Mouse (Mus musculus) ovary, postnatal 14 days (tissue): ENCODE results near the gene Psmg1.

Source experiments
- DNase-seq: peaks from one replicate; pipeline ENCODE4 v3.0.0; 2022; ENCODE audit warnings: low spot score

The Psmg1 gene

GRCm38 (mm10) chr16:95958080-95958479, 32.7 kb downstream of the Psmg1 start:
- no peak for DNase-seq

DNA sequence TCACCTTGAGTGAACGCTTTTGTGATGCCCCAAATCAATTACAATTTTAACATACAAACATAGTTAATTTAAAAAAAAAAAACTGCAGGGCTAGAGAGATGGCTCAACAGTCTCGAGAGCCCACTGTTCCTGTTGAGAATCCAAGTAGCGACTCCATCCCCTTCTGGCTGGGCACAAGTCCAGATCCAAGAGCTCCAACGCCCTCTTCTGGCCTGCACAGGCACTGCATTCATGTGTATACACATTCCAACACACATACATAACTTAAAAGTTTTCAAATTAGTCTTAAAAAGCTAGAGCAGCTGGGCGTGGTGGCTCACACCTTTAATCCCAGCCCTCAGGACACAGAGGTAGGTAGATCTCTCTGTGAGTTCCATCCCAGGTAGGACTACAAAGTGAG, 34.1 kb downstream of the Psmg1 start:
- no peak for DNase-seq

DNA sequence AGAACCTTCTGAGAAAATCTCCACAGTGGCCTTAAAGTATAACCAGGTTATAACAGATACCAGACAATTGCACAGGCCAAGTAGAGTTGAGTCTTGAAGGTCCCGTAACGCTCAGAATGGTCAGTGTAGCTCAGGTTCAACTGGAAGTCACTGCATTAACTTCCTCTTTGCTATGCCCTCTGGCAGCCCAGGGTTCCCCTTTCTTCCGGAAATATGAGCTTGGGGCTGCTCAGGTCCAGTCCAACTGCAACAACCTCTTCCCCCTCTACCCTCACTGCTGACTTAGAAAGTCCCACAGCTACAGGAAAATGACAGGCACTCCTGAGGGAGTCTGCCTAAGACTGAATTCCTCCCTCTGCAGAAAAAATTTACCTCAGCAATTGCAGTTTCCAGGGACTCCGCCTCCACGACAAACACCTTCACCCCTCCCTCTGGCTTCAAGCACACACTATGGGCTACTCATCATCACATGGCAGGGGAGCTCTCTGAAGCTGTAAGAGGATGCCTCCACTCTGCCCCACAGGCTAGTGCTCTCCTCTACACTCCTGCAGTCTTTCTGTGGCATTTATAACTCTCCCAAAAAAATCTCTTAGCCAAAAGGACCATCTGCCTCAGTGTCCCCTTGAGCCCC, 34.9 kb downstream of the Psmg1 start:
- no peak for DNase-seq

DNA sequence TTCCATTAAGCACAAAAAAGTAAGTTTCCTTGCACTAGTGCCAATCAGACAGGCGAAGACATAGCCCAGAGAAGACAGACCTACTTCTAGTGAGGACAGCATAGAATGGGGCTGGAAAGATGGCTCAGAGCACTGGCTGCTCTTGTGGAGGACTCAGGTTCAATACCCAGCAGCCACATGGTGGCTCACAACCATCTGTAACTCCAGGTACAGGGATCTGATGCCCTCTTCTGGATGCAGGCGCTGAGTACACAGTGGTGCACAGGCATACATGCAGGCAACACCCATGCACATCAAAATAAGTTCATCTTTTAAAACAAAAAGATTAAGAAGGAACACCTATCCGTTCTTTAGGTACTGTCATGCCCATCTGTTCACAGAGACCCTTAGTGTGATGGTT, 36.4 kb downstream of the Psmg1 start:
- DNase-seq, result no peak

- no peak for DNase-seq
Measured at GRCm38 (mm10) chr16:95953159-95953650, 37.6 kb downstream of the Psmg1 start.

- no peak for DNase-seq
Measured at GRCm38 (mm10) chr16:95951471-95951870, 39.3 kb downstream of the Psmg1 start.

DNA sequence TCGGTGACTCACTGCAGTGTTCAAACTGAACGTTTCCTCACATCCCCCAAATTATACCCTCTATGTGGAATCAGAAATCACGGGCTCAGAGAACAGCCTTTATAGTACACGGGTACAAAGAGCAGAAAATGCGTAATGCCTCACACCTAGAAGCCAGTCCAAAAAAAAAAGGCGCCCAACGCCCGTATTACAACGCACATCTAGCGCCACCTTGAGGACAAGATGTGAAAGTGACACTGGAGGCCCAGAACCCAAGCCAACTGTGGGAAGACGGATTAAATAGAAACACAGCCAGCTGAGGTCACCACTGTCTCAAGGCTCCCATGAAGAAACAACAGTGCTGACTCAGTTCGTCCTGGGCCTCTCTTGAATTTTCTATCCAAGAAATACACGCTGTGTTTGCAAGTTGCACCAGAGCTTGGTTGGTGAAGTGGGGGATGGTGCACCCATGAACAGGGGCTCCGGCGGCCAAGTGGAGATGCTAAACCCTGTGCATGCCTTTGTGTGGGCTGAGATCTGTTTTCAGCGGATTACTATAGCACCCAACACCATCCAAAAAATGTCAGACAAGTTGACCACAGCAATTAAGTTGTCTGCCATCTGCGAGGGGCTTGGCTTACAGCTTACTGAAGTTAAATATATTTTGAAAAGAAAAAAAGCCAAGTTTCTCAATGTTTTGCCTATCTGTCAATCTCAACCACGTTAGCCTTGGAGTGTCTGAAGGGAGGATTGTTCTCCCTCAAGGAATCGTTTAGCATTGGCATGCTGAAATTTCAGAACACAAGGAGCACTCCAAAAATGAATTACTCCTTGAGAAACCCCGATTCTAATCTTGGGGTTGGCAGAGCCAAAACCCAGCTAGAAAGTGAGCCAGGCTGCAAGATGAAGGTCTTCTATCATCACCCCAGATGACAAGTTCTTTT, 45.1 kb downstream of the Psmg1 start:
- DNase-seq, result peak; percentile 77

DNA sequence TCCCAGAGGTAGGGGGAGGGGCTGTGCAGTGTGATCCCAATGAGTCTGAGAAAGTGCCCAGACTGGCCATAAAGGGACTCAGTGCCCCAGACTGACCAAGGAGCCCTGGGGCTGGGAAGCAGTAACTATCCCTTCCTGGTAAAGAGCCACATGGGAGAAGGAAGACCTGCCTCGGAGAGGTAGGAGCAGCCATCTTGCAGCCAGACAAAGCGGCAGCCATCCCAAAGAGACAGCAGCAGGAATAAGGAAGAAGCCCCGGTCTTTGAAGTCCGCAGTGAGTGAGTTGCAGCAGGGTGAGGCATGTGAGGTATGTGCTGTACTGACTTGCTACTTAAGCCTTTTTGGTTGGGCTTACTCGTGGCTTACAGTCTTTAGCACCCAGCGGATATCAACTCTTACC, 47.6 kb downstream of the Psmg1 start:
- DNase-seq, result no peak

DNA sequence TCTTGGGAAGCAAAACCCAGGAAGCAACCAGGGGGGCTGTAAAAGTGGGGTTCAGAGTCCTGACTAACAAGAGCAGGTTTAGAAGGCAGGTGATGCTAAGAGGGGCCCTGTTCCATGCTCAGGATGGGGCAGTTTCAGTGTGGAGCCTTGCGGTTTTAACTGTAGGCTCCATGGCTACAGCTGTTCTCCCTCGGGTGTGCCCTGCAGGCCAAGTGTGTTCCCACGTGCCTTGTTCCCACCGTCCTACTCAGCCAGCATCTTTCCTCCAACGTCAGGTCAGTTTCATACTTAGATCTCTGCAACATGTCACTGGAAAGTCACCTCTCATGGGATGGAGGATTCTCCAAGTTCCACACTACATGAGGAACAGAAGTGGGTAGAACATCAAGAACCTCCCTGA, 49.2 kb downstream of the Psmg1 start:
- no peak for DNase-seq

DNA sequence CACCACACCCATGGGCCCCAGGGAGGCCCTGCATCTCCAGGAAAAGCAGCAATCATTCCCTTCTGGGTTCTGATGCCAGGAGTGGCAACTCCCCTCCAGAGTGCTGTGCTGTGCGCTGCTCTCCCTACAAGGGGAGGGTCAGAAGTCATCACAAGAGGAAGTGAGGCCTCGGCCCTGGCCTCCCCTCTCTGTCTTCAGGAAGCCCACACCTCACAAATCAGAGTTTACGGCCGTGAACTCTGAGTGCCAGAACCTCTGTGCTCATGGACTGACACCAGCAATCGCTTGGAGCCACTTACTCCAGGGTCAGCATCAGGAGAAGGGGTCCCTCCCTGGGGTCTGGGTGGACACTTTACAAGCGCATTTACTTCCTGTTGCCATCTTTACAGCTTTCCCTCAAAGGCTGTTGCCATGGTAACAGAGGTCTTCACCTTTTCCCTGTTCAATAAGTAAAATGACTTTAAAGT, 55.2 kb downstream of the Psmg1 start:
- DNase-seq, result no peak

DNA sequence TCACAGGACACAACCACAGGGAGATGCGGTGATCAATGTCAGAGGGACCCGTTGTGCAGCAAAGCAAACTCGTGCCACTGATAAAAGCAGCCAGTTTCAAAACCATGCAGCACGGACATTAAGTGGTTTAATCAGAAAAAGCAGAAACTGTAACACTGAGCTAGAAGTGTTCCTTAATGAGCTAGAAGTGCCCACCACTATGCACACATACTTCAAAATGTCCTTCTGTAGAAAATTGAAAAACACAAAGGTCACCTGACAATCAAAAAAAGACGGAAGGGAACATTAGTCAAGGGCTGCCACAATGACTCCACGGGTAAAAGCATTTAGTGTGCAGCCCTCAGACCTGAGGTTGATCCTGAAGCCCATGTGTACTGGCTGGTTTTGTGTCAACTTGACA, 57.9 kb downstream of the Psmg1 start:
- no peak for DNase-seq

DNA sequence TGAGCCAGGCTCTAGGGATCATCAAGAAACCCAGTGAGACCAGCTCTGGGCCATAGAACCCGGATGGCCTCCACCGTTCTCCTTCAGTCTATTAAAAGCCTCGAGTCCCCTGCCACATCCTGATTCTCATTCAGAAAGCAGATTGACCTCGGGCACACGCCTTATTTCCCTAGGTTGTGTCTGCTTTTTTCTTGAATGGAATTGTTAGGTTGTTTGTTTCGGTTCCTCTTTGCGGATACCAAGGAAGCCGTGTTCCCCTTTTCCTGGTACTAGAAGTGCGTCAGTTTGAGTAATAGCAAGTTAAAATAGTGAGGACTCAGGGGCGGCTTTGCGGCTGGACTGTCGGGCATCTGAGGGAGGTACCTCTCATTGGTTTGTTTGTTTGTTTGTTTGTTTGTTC, 59.3 kb downstream of the Psmg1 start:
- no peak for DNase-seq
